Mouse (Mus musculus) olfactory bulb, adult 2 months (tissue): ENCODE data around the gene Utrn.

Source experiments
- CTCF ChIP-seq: fragments of 200-500 bp; IDR thresholded peaks from 2 replicates; pipeline ENCODE4 v1.5.1; 2012; ENCODE audit warnings: low read depth, mild to moderate bottlenecking, low read length, moderate library complexity; ENCODE audit not compliant: insufficient read depth
- POLR2A ChIP-seq: fragments of 200-500 bp; IDR thresholded peaks from 2 replicates; pipeline ENCODE4 v1.6.1; 2012; ENCODE audit warnings: mild to moderate bottlenecking, low read depth, low read length, moderate library complexity; ENCODE audit not compliant: insufficient read depth

DNA sequence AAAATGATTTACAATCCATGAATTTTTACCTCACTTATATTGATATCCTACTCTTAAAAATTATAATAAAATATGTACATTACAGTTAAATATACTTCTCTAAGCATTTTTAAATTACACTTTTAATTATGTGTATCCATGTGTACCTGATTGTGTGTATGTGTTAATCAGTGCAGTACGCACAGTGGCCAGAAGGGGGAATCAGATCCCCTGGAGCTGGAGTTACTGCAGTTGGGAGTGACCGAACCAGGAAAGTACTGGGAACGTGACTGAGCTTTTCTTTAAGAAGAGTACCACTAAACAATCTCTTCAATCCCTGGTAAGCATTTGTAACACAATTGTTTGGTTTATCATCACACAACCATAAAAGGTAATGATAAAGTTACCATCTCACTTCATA, 285.7 kb downstream of the Utrn start:
- TF ChIP-seq POLR2A (no peak), CTCF (no peak)
